Mouse (Mus musculus) midbrain, embryonic 16.5 days (tissue): Measurements from ENCODE around the gene Atp6v1a. TPM values are rescaled to one million over a fixed set of nuclear protein-coding genes. Genes with fewer than 3 reads are reported as not detected.

ENCODE experiments used
- ATAC-seq: fragments of 200-750 bp; cut with Nextera tagmentation; 2 replicates; pipeline ENCODE4 v1.8.0; 2017; ENCODE audit warnings: moderate TSS enrichment
- H3K27ac ChIP-seq: fragments of 300-500 bp; sonication (generic); 2 replicates; pipeline ENCODE4 v1.5.1; 2014; ENCODE audit warnings: mild to moderate bottlenecking, low read length, mixed read lengths
- H3K27me3 ChIP-seq: fragments of 300-500 bp; sonication (generic); 2 replicates; pipeline ENCODE4 v1.6.1; 2014; ENCODE audit warnings: low read depth, low read length, mixed read lengths; ENCODE audit not compliant: control insufficient read depth, insufficient read depth
- H3K36me3 ChIP-seq: fragments of 300-500 bp; sonication (generic); 2 replicates; pipeline ENCODE4 v1.6.1; 2014; ENCODE audit warnings: mild to moderate bottlenecking, low read length, moderate library complexity, mixed read lengths; ENCODE audit not compliant: control insufficient read depth, insufficient read depth
- H3K4me1 ChIP-seq: fragments of 300-500 bp; sonication (generic); 2 replicates; pipeline ENCODE4 v1.6.1; 2014; ENCODE audit warnings: mild to moderate bottlenecking, low read length, mixed read lengths; ENCODE audit not compliant: control insufficient read depth, insufficient read depth
- H3K4me2 ChIP-seq: fragments of 300-500 bp; sonication (generic); 2 replicates; pipeline ENCODE4 v1.6.1; 2014; ENCODE audit warnings: mild to moderate bottlenecking, low read length, mixed read lengths
- H3K4me3 ChIP-seq: fragments of 300-500 bp; sonication (generic); 2 replicates; pipeline ENCODE4 v1.5.1; 2014; ENCODE audit warnings: low read depth, mild to moderate bottlenecking, low read length, moderate library complexity, mixed read lengths
- H3K9ac ChIP-seq: fragments of 300-500 bp; sonication (generic); 2 replicates; pipeline ENCODE4 v1.6.1; 2014; ENCODE audit warnings: low read depth, low read length, mixed read lengths
- H3K9me3 ChIP-seq: fragments of 300-500 bp; sonication (generic); replicated peaks from 2 replicates; pipeline ENCODE4 v1.6.1; 2014; ENCODE audit warnings: mild to moderate bottlenecking, low read length, mixed read lengths; ENCODE audit not compliant: control insufficient read depth, poor library complexity, severe bottlenecking
- WGBS: fragments of 180-500 bp; shearing (Covaris S2); extraction: QIAGEN DNeasy Blood & Tissue Kit; methylation state at CpG from one replicate; pipeline ENCODE4 v1.1.7; 2014; 5-methylcytosine and 5-hydroxymethylcytosine counted together
- polyA plus RNA-seq: library from polyadenylated mRNA; unstranded; fragments of >200 nt; fragmentation: Nextera tagmentation; extraction: Ambion mirVana; gene quantifications from 2 replicates; pipeline ENCODE4 v1.2.1, GENCODE M21; 2015

Gene Atp6v1a
- polyA plus RNA-seq, 1 experiment from 2014 or later: 172 TPM

DNA sequence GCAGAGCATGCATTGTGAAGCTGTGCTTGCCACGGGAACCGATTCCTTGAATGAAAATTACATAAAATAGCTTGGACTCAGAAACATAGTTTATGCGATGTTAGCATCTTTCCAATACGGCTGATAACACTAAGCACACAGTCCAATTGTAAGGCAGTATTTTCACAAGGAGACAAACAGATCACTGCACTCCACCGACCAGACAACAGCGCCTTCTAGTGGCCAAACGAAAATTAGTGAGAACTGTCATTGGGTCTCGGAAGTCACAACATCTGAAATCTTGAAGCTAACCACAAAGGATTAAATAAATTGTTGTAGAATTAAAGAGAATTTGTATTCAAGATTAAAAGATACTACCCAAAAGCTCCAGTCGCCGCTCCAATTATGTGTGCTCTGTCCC, 80.8 kb downstream of the Atp6v1a start:
- H3K36me3 ChIP-seq: no peaks in the 10 kb centered on the region
- ATAC-seq: no peak; the same call in 1 of the 2 replicates
- no peak overlapping the region for H3K4me2 ChIP-seq
- H3K9me3 ChIP-seq: no peaks in the 10 kb centered on the region
- H3K27me3 ChIP-seq: no peaks in the 10 kb centered on the region
- H3K4me3 ChIP-seq: no peak overlapping the region
- H3K4me1 ChIP-seq: peaks cover 3% of the 10 kb centered on the region; the same call in 1 of the 2 replicates
- WGBS: 27% methylated on average over 10 of the region's 10 CpGs
- H3K27ac ChIP-seq: no peak overlapping the region
- no peak overlapping the region for H3K9ac ChIP-seq

DNA sequence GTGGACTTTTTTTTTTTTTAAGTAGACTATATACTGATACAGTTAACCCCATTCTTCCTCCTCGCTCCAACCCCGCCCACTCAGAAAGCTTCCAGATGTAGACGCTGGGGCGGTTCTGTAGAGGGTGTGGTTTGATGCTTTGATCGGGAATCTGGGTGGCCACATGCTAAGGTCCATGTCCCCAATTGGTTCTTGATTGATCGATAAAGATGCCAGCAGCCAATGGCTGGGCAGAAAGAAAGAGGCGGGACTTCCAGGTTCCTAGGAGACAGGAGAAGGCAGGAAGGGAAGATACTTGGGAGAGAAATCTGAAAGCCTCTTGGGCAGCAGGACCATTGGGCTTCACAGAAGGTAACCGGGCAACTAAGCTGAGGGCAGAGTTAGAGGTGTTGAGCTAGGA, 83.7 kb downstream of the Atp6v1a start:
- Histone ChIP-seq H3K27me3 (no peaks in the 10 kb centered on the region), H3K9ac (no peak overlapping the region), H3K9me3 (no peaks in the 10 kb centered on the region), H3K4me3 (no peak overlapping the region), H3K27ac (no peak overlapping the region), H3K4me2 (no peak overlapping the region), H3K4me1 (no peaks in the 10 kb centered on the region), H3K36me3 (no peaks in the 10 kb centered on the region)
- 53% methylated on average over 8 of the region's 8 CpGs for WGBS
- ATAC-seq: no peak

DNA sequence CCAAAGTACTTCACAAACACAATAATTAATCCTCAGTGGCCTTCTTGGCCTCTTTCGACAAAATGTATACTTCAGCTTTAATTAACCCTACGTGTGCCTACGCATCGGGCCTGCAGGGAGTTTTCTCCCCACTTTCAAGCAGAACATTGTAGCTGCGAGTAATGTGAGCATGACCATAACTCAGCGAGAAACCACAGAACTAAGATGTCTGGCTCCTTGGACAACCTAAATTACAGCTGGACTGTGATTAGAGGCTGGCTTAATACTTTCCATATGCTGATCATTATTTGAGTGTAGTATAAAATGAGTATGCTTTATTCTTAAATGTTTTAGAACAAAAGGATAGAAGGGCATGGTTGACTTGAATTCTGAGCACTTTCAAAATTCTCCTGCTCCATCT, 86.2 kb downstream of the Atp6v1a start:
- Histone ChIP-seq H3K4me3 (no peak overlapping the region), H3K9me3 (no peaks in the 10 kb centered on the region), H3K36me3 (no peaks in the 10 kb centered on the region), H3K4me1 (no peaks in the 10 kb centered on the region), H3K9ac (no peak overlapping the region), H3K4me2 (no peak overlapping the region), H3K27me3 (no peaks in the 10 kb centered on the region), H3K27ac (no peak overlapping the region)
- no peak for ATAC-seq
- WGBS: 75% methylated on average over 6 of the region's 6 CpGs

DNA sequence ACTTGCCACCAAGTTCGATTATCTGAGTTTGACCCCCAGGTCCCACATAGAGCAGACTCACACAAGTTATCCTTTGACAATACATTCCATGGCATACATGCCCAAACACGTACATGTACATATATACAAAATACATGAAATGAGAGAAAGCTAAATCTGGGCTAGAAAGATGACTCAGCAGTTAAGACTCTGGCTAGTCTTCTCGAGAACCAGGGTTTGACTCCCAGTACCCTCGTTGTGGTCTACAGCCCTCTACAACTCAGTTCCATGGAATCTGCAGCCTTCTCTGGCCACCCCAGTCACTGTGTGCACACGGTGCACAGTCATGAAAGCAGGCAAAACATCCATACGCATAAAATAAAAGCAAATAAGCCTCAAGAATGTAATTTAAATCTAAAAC, 87.1 kb downstream of the Atp6v1a start:
- Histone ChIP-seq H3K4me2 (no peak overlapping the region), H3K27me3 (no peaks in the 10 kb centered on the region), H3K9ac (no peak overlapping the region), H3K4me1 (no peaks in the 10 kb centered on the region), H3K4me3 (no peak overlapping the region), H3K36me3 (no peaks in the 10 kb centered on the region), H3K27ac (no peak overlapping the region), H3K9me3 (no peaks in the 10 kb centered on the region)
- ATAC-seq: no peak
- WGBS: 86% methylated on average over 6 of the region's 6 CpGs

DNA sequence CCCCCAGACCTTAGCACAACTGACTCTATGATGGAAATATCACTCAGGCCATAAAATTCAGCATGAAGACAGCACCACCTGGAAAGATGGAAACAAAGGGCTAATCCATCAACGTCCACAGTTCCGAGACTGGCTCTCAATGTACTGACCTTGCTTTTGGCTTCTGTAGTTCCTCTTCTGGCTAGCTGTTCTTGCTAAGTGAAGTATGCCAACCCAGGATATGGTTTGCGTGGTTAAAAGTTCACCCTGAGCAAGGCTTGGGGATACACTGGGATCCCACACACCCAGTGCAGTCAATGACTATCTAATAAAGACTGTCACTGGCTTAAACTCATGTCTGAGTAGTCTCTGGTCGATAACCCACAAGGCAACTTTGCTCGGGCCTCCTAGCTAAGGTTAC, 89.4 kb downstream of the Atp6v1a start:
- Histone ChIP-seq H3K4me2 (no peak overlapping the region), H3K27me3 (no peaks in the 10 kb centered on the region), H3K4me3 (no peak overlapping the region), H3K9ac (no peak overlapping the region), H3K36me3 (no peaks in the 10 kb centered on the region), H3K9me3 (no peaks in the 10 kb centered on the region), H3K27ac (no peak overlapping the region), H3K4me1 (no peaks in the 10 kb centered on the region)
- ATAC-seq: no peak
- WGBS: 84% methylated on average over 5 of the region's 5 CpGs

DNA sequence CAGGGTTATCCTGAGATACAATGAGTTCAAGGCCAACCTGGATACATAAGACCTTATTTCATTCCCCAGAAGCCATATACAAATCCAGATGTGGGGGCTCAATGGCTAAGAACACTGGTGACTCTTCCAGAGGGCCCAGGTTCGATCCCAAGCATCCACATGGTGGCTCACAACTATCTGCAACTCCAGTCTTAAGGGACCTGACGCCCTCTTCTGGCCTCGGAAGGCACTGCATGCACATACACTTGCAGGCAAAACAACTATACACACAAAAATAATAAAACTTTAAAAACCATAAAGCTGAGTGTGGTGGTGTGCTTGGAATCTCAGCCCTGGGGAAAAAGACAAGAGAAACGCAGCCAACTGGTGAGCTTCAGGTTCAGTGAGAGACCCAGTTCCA, 100.4 kb downstream of the Atp6v1a start:
- Histone ChIP-seq H3K9me3 (no peaks in the 10 kb centered on the region), H3K27ac (no peak overlapping the region), H3K9ac (no peak overlapping the region), H3K36me3 (no peaks in the 10 kb centered on the region), H3K4me1 (no peaks in the 10 kb centered on the region), H3K4me3 (no peak overlapping the region), H3K27me3 (no peaks in the 10 kb centered on the region), H3K4me2 (no peak overlapping the region)
- no peak for ATAC-seq
- 86% methylated on average over 4 of the region's 4 CpGs for WGBS

Other genes with a start within 250 kb of the Atp6v1a start
- gene Ccdc191, start 249.9 kb downstream of the Atp6v1a start, polyA plus RNA-seq: 6.8 and 8.0 TPM in 2 replicates
- gene Qtrt2, start 212.9 kb downstream of the Atp6v1a start, polyA plus RNA-seq: 19.0 and 19.6 TPM in 2 replicates
- 4.9 and 5.1 TPM in 2 replicates for gene Zdhhc23, start 159.9 kb downstream of the Atp6v1a start, polyA plus RNA-seq
- 2.8 and 4.3 TPM in 2 replicates for gene Gramd1c, start 76.4 kb downstream of the Atp6v1a start, polyA plus RNA-seq
- 59.8 and 67.9 TPM in 2 replicates for gene Naa50, start 125 bp upstream of the Atp6v1a start, polyA plus RNA-seq
- gene Usf3, start 33.5 kb upstream of the Atp6v1a start, polyA plus RNA-seq: 2.0 and 2.5 TPM in 2 replicates
- 11.2 and 11.9 TPM in 2 replicates for gene Sidt1, start 193.5 kb upstream of the Atp6v1a start, polyA plus RNA-seq
- 11.8 and 12.3 TPM in 2 replicates for gene Spice1, start 207.4 kb upstream of the Atp6v1a start, polyA plus RNA-seq